Mouse (Mus musculus): ENCODE results near the gene Lamtor1. TPM values are rescaled to one million over a fixed set of nuclear protein-coding genes. Genes with fewer than 3 reads are reported as not detected.

Lamtor1 gene
- total RNA-seq (2012; rRNA removed), result 68.6 and 77.9 TPM in 2 replicates
- total RNA-seq (2014; rRNA removed), result 80.7 and 86.2 TPM in 2 replicates
- polyA plus RNA-seq (2012; ENCODE audit: insufficient read length, low read depth), result 107 and 124 TPM in 2 replicates

DNA sequence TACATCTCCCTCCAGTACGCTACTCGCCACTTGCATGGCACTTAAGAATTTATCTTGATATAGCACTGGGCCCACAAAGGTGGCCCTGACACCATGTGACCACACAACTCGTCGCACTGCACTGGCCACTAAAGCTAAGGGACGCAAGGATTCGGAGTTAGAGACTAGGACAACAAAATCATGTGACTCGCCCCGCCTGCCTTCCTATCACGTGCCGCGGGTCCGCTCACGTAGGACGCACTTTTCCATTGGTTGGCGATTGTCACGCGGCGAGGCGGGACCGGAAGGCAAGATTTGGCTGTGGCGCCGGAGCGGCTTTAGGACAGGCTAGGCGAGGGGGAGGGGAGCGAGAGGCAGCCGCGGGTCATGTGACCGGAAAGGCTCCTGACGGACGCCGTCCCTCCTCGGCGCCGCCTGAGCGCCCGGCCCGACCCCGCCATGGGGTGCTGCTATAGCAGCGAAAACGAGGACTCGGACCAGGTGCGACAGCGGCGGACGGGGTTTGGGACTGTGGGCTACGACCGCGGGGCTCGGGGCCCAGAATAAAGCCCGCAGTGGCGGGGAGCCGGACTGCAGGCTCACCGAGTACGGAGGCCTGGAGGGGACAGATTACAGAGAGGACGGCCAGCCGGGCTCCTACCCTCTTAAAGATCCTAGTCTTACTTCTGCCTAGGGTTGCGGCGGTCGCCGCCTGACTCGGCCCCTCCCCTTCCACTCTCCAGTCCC is at the start of gene Lamtor1:
Gene Lamtor1, plus strand, starts transcription at position 344 of the 726 bp plus-strand sequence.
- in situ Hi-C loops (cut with MboI; ENCODE audit: low pct_ligation_motif_present, low pct_unique_long_range_greater_than_20kb, low sequenced_read_pairs), result no loop called here
- no peak for TF ChIP-seq SMC3 (IDR thresholded peaks at IDR 0.05; ENCODE audit: low read depth, low read length)
- TF ChIP-seq TBP (conservative IDR thresholded peaks at IDR 0.05; ENCODE audit: low read depth, low read length), result peak; percentile 76
- TF ChIP-seq ELF1 (IDR thresholded peaks at IDR 0.05; ENCODE audit: low read depth, low read length), result peak; percentile 93
- TF ChIP-seq USF1 (IDR thresholded peaks at IDR 0.05; ENCODE audit: low read depth, low read length), result peak; percentile 99
- TF ChIP-seq IRF4 (IDR thresholded peaks at IDR 0.05; ENCODE audit: low read depth, low read length), result 0 out of 2 replicates have a peak, but pooled peaks have one; percentile 62
- TF ChIP-seq ZNF384 (IDR thresholded peaks at IDR 0.05; ENCODE audit: low read depth, low read length), result no peak
- TF ChIP-seq NELFE (IDR thresholded peaks at IDR 0.05; ENCODE audit: low read depth, low read length), result peak; percentile 82
- TF ChIP-seq TCF12 (IDR thresholded peaks at IDR 0.05; ENCODE audit: low read depth, low read length), result peak; percentile 86
- TF ChIP-seq MAZ (IDR thresholded peaks at IDR 0.05; ENCODE audit: low read depth, low read length), result peak; percentile 66; the same call in 1 of the 2 replicates
- TF ChIP-seq ETS1 (conservative IDR thresholded peaks at IDR 0.05; ENCODE audit: low read depth, low read length), result peak; percentile 76
- peak; percentile 99 for TF ChIP-seq MAX (IDR thresholded peaks at IDR 0.05; ENCODE audit: low read length)
- TF ChIP-seq MEF2A (IDR thresholded peaks at IDR 0.05; ENCODE audit: borderline replicate concordance, low read depth, low read length), result peak; percentile 49; the same call in 1 of the 2 replicates
- peak; percentile 98 for TF ChIP-seq USF2 (conservative IDR thresholded peaks at IDR 0.05; ENCODE audit: low read depth, low read length)
- TF ChIP-seq SIN3A (IDR thresholded peaks at IDR 0.05; ENCODE audit: low read length), result peak; percentile 61
- peak; percentile 88 for TF ChIP-seq POLR2A (IDR thresholded peaks at IDR 0.05; ENCODE audit: low read depth, low read length)
- peak; percentile 99 for TF ChIP-seq BHLHE40 (IDR thresholded peaks at IDR 0.05; ENCODE audit: low read depth, low read length)
- TF ChIP-seq ZMIZ1 (IDR thresholded peaks at IDR 0.05; ENCODE audit: low read depth, low read length), result peak; percentile 69
- TF ChIP-seq EP300 (IDR thresholded peaks at IDR 0.05; ENCODE audit: low read length), result no peak; the same call in 1 of the 2 replicates
- peak; percentile 80 for TF ChIP-seq MYC (IDR thresholded peaks at IDR 0.05; ENCODE audit: low read depth, low read length)
- TF ChIP-seq MAFK (IDR thresholded peaks at IDR 0.05; ENCODE audit: insufficient replicate concordance, low read length), result no peak
- TF ChIP-seq CTCF (conservative IDR thresholded peaks at IDR 0.05 in 1 of 2, IDR thresholded peaks at IDR 0.05 in 1 of 2; ENCODE audit: low read depth in 2 of 2, low read length in 2 of 2), result no peak
- 0 out of 2 replicates have a peak, but pooled peaks have one; percentile 38 for TF ChIP-seq RCOR1 (conservative IDR thresholded peaks at IDR 0.05; ENCODE audit: low read depth, low read length)
- peak; percentile 90 for TF ChIP-seq CHD2 (IDR thresholded peaks at IDR 0.05; ENCODE audit: low read length)
- TF ChIP-seq KAT2A (IDR thresholded peaks at IDR 0.05; ENCODE audit: insufficient replicate concordance, low read length), result peak; percentile 79; the same call in 1 of the 2 replicates
- peak; percentile 80; the same call in 1 of the 2 replicates for TF ChIP-seq MXI1 (IDR thresholded peaks at IDR 0.05; ENCODE audit: low read depth, low read length)
- TF ChIP-seq HCFC1 (IDR thresholded peaks at IDR 0.05; ENCODE audit: low read depth, low read length), result peak; percentile 83
- TF ChIP-seq NRF1 (IDR thresholded peaks at IDR 0.05; ENCODE audit: low read depth, low read length), result peak; percentile 58
- TF ChIP-seq POLR2AphosphoS2 (IDR thresholded peaks at IDR 0.05; ENCODE audit: low read depth, low read length), result no peak
- 0 out of 2 replicates have a peak, but pooled peaks have one; percentile 43 for TF ChIP-seq E2F4 (IDR thresholded peaks at IDR 0.05; ENCODE audit: insufficient replicate concordance, low read depth, low read length)
- H3K27ac ChIP-seq (ENCODE audit: insufficient read depth, low read depth), result peak within 1 kb of the TSS; percentile 72

More for the DNA sequence above, at the start of gene Lamtor1:
- peak; percentile 99 for DNase-seq (ENCODE audit: extremely low read depth)
- Histone ChIP-seq H3K4me2 (ENCODE audit: insufficient read depth, low read depth, poor library complexity, severe bottlenecking) (peak within 1 kb of the TSS; percentile 87), H3K4me1 (ENCODE audit: control insufficient read depth in 1 of 2, insufficient read depth in 2 of 2) (peaks cover 7 to 39% of the 10 kb centered on the region in 2 experiments; a peak in 3 of 4 replicates), H3K4me3 (replicated peaks in 1 of 3; ENCODE audit: low read depth in 2 of 3, low read length in 2 of 3, poor library complexity in 1 of 3) (peak within 1 kb of the TSS; percentile 52 to 76 (median 75)), H3K9me3 (replicated peaks; ENCODE audit: low read length) (peaks cover 6% of the 10 kb centered on the region), H3K79me2 (replicated peaks; ENCODE audit: control insufficient read depth, extremely low read depth, insufficient read depth, poor library complexity, severe bottlenecking) (peaks cover 22% of the 10 kb centered on the region), H3K36me3 (replicated peaks in 1 of 2; ENCODE audit: control insufficient read depth in 1 of 2, insufficient read depth in 1 of 2, low read length in 1 of 2) (peaks cover 13 to 44% of the 10 kb centered on the region in 2 experiments), H3K27me3 (replicated peaks) (no peaks in the 10 kb centered on the region), H3K9ac (ENCODE audit: insufficient read depth, low read depth) (peak within 1 kb of the TSS; percentile 85)
- dilution Hi-C loops (cut with MboI; ENCODE audit: extremely low pct_ligation_motif_present, extremely low pct_unique_long_range_greater_than_20kb, low sequenced_read_pairs), result no loop called here

All from CH12.LX (cell line).